ENCODE assay signal across 30 mouse cellular contexts in genomic region chrX:110120720-110121119, GRCm38 (mm10).
"Had no signal": no experiment of that assay in that cellular context is flagged by ENCODE, and none has a peak within 500 bp of the region (broad histone marks: within the 10 kb centered on the region; RNA-seq: fewer than 3 reads in every experiment).

No protein-coding gene starts in this region.

- ATAC-seq: liver, embryonic 12.5 days; liver, postnatal 0 days; lung, postnatal 0 days; midbrain, embryonic 13.5 days; midbrain, embryonic 15.5 days; midbrain, embryonic 16.5 days had no signal

- H3K9ac ChIP-seq: limb, embryonic 12.5 days; limb, embryonic 13.5 days; limb, embryonic 15.5 days; liver, embryonic 12.5 days; liver, embryonic 13.5 days; liver, embryonic 14.5 days; liver, embryonic 15.5 days; liver, postnatal 0 days; lung, embryonic 14.5 days; lung, embryonic 15.5 days; midbrain, embryonic 12.5 days; midbrain, embryonic 13.5 days; midbrain, embryonic 15.5 days; neural tube, embryonic 12.5 days had no signal

- H3K9me3 ChIP-seq: limb, embryonic 10.5 days; limb, embryonic 12.5 days; limb, embryonic 13.5 days; limb, embryonic 15.5 days; liver, embryonic 12.5 days; liver, embryonic 13.5 days; liver, embryonic 15.5 days; lung, embryonic 15.5 days; megakaryocyte, embryonic 14.5 days; midbrain, embryonic 10.5 days; midbrain, embryonic 12.5 days; midbrain, embryonic 13.5 days; midbrain, embryonic 15.5 days; neural tube, embryonic 12.5 days had no signal

- H3K4me3 ChIP-seq: limb, embryonic 10.5 days; limb, embryonic 12.5 days; limb, embryonic 13.5 days; limb, embryonic 15.5 days; liver, embryonic 12.5 days; liver, embryonic 13.5 days; liver, embryonic 15.5 days; lung, embryonic 15.5 days; megakaryocyte, embryonic 14.5 days; midbrain, embryonic 10.5 days; midbrain, embryonic 12.5 days; midbrain, embryonic 13.5 days; midbrain, embryonic 15.5 days; myocyte; neural tube, embryonic 12.5 days had no signal

- H3K36me3 ChIP-seq: limb, embryonic 10.5 days; limb, embryonic 12.5 days; limb, embryonic 13.5 days; limb, embryonic 15.5 days; liver, embryonic 12.5 days; liver, embryonic 13.5 days; liver, embryonic 15.5 days; lung, embryonic 15.5 days; midbrain, embryonic 10.5 days; midbrain, embryonic 12.5 days; midbrain, embryonic 13.5 days; midbrain, embryonic 15.5 days; neural tube, embryonic 12.5 days had no signal

- H3K27me3 ChIP-seq: limb, embryonic 12.5 days; limb, embryonic 13.5 days; limb, embryonic 15.5 days; liver, embryonic 12.5 days; liver, embryonic 13.5 days; liver, embryonic 15.5 days; lung, embryonic 15.5 days; megakaryocyte, embryonic 14.5 days; midbrain, embryonic 12.5 days; midbrain, embryonic 13.5 days; midbrain, embryonic 15.5 days; neural tube, embryonic 12.5 days had no signal

- H3K4me1 ChIP-seq: limb, embryonic 10.5 days; limb, embryonic 12.5 days; limb, embryonic 13.5 days; limb, embryonic 15.5 days; liver, embryonic 12.5 days; liver, embryonic 13.5 days; liver, embryonic 15.5 days; lung, embryonic 15.5 days; megakaryocyte, embryonic 14.5 days; midbrain, embryonic 10.5 days; midbrain, embryonic 12.5 days; midbrain, embryonic 13.5 days; midbrain, embryonic 15.5 days; neural tube, embryonic 12.5 days had no signal

- DNase-seq: left cerebral cortex, postnatal 4 days; liver; liver, embryonic 13.5 days; liver, postnatal 0 days; lung, adult 18-20 months; lung, adult 2 months; lung, embryonic 14.5 days; lung, postnatal 10 days; lung, postnatal 14 days; lung, postnatal 36 days; lung, postnatal 4 days; midbrain, embryonic 14.5 days had no signal

- H3K27ac ChIP-seq: limb, embryonic 10.5 days; limb, embryonic 12.5 days; limb, embryonic 13.5 days; limb, embryonic 15.5 days; liver, embryonic 12.5 days; liver, embryonic 13.5 days; liver, embryonic 14.5 days; liver, embryonic 15.5 days; lung, embryonic 15.5 days; macrophage; midbrain, embryonic 10.5 days; midbrain, embryonic 12.5 days; midbrain, embryonic 13.5 days; midbrain, embryonic 15.5 days; neural tube, embryonic 12.5 days had no signal
